Mouse (Mus musculus): ENCODE results near the gene Kmt5c. TPM values are rescaled to one million over a fixed set of nuclear protein-coding genes. Genes with fewer than 3 reads are reported as not detected.

The Kmt5c gene
- total RNA-seq (2021) = 10 to 100 TPM; 20.6 to 34.1 TPM
- long read RNA-seq, experiment 1, transcript Kmt5c-203 (9 exons, 2,177 nt) = major isoform, 23 of 49 reads
- long read RNA-seq, experiment 1, partial matches to known transcripts = 10 of 49 reads
- long read RNA-seq, experiment 1, other reads (novel, unspliced or antisense) = 11 of 49 reads
- long read RNA-seq, experiment 2, transcript Kmt5c-203 (9 exons, 2,177 nt) = major isoform, 13 of 31 reads
- long read RNA-seq, experiment 2, partial matches to known transcripts = 6 of 31 reads
- long read RNA-seq, experiment 2, other reads (novel, unspliced or antisense) = 9 of 31 reads

- peak; percentile 90 for DNase-seq
Measured at GRCm38 (mm10) chr7:4739544-4740275, at the start of gene Kmt5c. Gene Kmt5c (plus strand): TSS chr7:4740115.

- peak; percentile 70 for DNase-seq
Measured at GRCm38 (mm10) chr7:4690387-4690786, 49.5 kb upstream of the Kmt5c start, which contains the start of gene Brsk1. Gene Brsk1 (plus strand): TSS chr7:4690604.

- DNase-seq = no peak
Measured at GRCm38 (mm10) chr7:4690951-4691653, 48.8 kb upstream of the Kmt5c start.

GRCm38 (mm10) chr7:4693004-4693403 lies 46.9 kb upstream of the Kmt5c start:
- DNase-seq = no peak

- no peak for DNase-seq
Measured at GRCm38 (mm10) chr7:4702334-4702733, 37.6 kb upstream of the Kmt5c start.

GRCm38 (mm10) chr7:4703195-4703594 lies 36.7 kb upstream of the Kmt5c start:
- DNase-seq = no peak

- peak; percentile 57 for DNase-seq
Measured at GRCm38 (mm10) chr7:4705098-4705497, 34.8 kb upstream of the Kmt5c start.

GRCm38 (mm10) chr7:4712594-4712993 lies 27.3 kb upstream of the Kmt5c start:
- DNase-seq = no peak

- DNase-seq = no peak
Measured at GRCm38 (mm10) chr7:4716955-4717354, 23.0 kb upstream of the Kmt5c start.

GRCm38 (mm10) chr7:4719276-4719675 lies 20.6 kb upstream of the Kmt5c start:
- DNase-seq = no peak

- no peak for DNase-seq
Measured at GRCm38 (mm10) chr7:4723508-4723907, 16.4 kb upstream of the Kmt5c start.

GRCm38 (mm10) chr7:4724359-4724758 lies 15.6 kb upstream of the Kmt5c start:
- no peak for DNase-seq

- DNase-seq = no peak
Measured at GRCm38 (mm10) chr7:4725169-4725568, 14.7 kb upstream of the Kmt5c start, which contains the start of gene Tmem150b. Gene Tmem150b (minus strand): TSS chr7:4725249.

GRCm38 (mm10) chr7:4731090-4731489 lies 8.8 kb upstream of the Kmt5c start:
- DNase-seq = no peak

GRCm38 (mm10) chr7:4732968-4733392 lies 6.9 kb upstream of the Kmt5c start:
- no peak for DNase-seq

GRCm38 (mm10) chr7:4739041-4739543 lies 823 bp upstream of the Kmt5c start:
- no peak for DNase-seq

GRCm38 (mm10) chr7:4740309-4740727 lies 403 bp downstream of the Kmt5c start:
- DNase-seq = no peak

GRCm38 (mm10) chr7:4741151-4741550 lies 1.2 kb downstream of the Kmt5c start:
- DNase-seq = peak; percentile 52

GRCm38 (mm10) chr7:4741672-4742481 lies 2.0 kb downstream of the Kmt5c start:
- DNase-seq = no peak

GRCm38 (mm10) chr7:4742482-4742819 lies 2.5 kb downstream of the Kmt5c start:
- no peak for DNase-seq

- DNase-seq = no peak
Measured at GRCm38 (mm10) chr7:4743354-4743753, 3.4 kb downstream of the Kmt5c start.

GRCm38 (mm10) chr7:4744886-4745285 lies 5.0 kb downstream of the Kmt5c start:
- DNase-seq = no peak

Measured in gastrocnemius, postnatal 10 days (tissue).